Mouse (Mus musculus): ENCODE results near the gene Dgkd. TPM values are rescaled to one million over a fixed set of nuclear protein-coding genes. Genes with fewer than 3 reads are reported as not detected.

Gene Dgkd
- polyA plus RNA-seq, 1 experiment from 2014 or later, result 40.4 TPM

DNA sequence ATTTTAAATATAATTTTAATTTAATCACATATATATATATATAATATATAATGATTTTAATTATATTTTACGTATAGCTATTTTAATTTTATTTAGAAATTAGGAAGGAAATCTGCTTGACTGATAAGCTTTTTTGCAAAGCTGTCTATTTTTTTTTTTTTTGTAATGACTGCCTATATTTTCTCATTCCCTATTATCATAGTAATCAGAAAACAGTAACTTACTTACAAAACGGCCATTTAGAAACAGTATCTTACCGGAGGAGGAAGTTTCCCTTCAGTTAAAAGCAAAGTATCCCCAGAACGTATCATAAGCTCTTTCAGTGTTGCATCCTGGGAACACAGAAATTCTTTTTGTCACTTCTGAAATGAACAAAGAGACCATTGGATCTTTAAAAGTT, 106.4 kb downstream of the Dgkd start:
- no peak overlapping the region for H3K27ac ChIP-seq (ENCODE audit: low read depth, low read length)
- H3K9me3 ChIP-seq (ENCODE audit: control insufficient read depth, low read length), result no peaks in the 10 kb centered on the region
- H3K36me3 ChIP-seq (ENCODE audit: control insufficient read depth, insufficient read depth, low read length), result peaks cover 24% of the 10 kb centered on the region
- no peak overlapping the region for H3K4me2 ChIP-seq (ENCODE audit: low read length)
- 80% methylated on average over 4 of the region's 4 CpGs for WGBS
- H3K4me1 ChIP-seq (ENCODE audit: control insufficient read depth, insufficient read depth, low read depth, low read length), result no peaks in the 10 kb centered on the region
- no peak overlapping the region for H3K4me3 ChIP-seq (ENCODE audit: low read length)
- ATAC-seq, result no peak
- H3K9ac ChIP-seq (ENCODE audit: low read depth, low read length), result no peak overlapping the region
- H3K27me3 ChIP-seq (replicated peaks; ENCODE audit: control insufficient read depth, insufficient read depth, low read length), result no peaks in the 10 kb centered on the region

DNA sequence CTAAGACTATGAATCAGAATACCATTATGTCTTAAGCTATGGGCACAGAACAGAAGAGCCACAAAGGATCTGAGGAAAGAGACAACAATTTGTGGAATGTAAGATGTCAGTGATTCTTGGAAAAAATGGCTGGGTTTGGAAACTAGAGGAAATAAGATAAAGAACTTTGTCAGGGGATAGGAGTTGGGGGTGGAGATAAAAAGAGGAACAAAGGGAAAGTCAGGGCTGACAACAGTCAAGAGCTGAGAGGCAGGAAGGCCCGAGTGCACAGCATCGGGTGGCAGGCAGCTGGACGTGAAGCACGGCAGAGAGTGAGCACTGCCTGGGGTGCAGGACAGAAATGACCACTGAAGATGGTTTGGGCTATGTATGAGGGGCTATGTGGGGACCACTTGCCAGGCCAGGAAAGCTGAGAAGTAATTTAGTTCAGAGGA, 106.9 kb downstream of the Dgkd start:
- H3K27me3 ChIP-seq (replicated peaks; ENCODE audit: control insufficient read depth, insufficient read depth, low read length), result no peaks in the 10 kb centered on the region
- no peak for ATAC-seq
- no peaks in the 10 kb centered on the region for H3K4me1 ChIP-seq (ENCODE audit: control insufficient read depth, insufficient read depth, low read depth, low read length)
- H3K36me3 ChIP-seq (ENCODE audit: control insufficient read depth, insufficient read depth, low read length), result peaks cover 24% of the 10 kb centered on the region
- no peak overlapping the region for H3K4me2 ChIP-seq (ENCODE audit: low read length)
- no peak overlapping the region for H3K27ac ChIP-seq (ENCODE audit: low read depth, low read length)
- H3K9ac ChIP-seq (ENCODE audit: low read depth, low read length), result no peak overlapping the region
- WGBS, result 37% methylated on average over 4 of the region's 4 CpGs
- no peaks in the 10 kb centered on the region for H3K9me3 ChIP-seq (ENCODE audit: control insufficient read depth, low read length)
- no peak overlapping the region for H3K4me3 ChIP-seq (ENCODE audit: low read length)

DNA sequence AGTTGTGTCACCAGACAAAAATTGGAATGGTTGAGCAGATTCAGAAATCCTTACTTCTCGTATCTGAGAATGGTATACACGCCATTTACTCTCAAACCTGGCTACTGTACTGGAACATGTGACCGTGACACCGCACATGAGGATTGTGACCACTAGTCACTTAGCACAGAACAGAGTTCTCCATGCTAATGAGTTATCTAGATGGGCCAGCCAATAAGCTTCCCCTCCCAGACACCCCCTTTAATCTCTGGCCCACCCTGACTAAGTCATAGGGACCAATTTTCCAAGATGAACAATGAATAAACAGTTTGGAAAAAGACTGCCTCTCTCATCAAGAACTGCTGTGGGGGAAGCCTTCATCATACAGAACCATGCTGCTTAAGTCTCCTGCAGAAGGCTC, 107.7 kb downstream of the Dgkd start:
- Histone ChIP-seq H3K4me1 (ENCODE audit: control insufficient read depth, insufficient read depth, low read depth, low read length) (no peaks in the 10 kb centered on the region), H3K36me3 (ENCODE audit: control insufficient read depth, insufficient read depth, low read length) (peaks cover 22% of the 10 kb centered on the region), H3K9ac (ENCODE audit: low read depth, low read length) (no peak overlapping the region), H3K4me3 (ENCODE audit: low read length) (no peak overlapping the region), H3K4me2 (ENCODE audit: low read length) (no peak overlapping the region), H3K9me3 (ENCODE audit: control insufficient read depth, low read length) (no peaks in the 10 kb centered on the region), H3K27ac (ENCODE audit: low read depth, low read length) (no peak overlapping the region), H3K27me3 (replicated peaks; ENCODE audit: control insufficient read depth, insufficient read depth, low read length) (no peaks in the 10 kb centered on the region)
- 91% methylated on average over 4 of the region's 4 CpGs for WGBS
- ATAC-seq, result no peak

DNA sequence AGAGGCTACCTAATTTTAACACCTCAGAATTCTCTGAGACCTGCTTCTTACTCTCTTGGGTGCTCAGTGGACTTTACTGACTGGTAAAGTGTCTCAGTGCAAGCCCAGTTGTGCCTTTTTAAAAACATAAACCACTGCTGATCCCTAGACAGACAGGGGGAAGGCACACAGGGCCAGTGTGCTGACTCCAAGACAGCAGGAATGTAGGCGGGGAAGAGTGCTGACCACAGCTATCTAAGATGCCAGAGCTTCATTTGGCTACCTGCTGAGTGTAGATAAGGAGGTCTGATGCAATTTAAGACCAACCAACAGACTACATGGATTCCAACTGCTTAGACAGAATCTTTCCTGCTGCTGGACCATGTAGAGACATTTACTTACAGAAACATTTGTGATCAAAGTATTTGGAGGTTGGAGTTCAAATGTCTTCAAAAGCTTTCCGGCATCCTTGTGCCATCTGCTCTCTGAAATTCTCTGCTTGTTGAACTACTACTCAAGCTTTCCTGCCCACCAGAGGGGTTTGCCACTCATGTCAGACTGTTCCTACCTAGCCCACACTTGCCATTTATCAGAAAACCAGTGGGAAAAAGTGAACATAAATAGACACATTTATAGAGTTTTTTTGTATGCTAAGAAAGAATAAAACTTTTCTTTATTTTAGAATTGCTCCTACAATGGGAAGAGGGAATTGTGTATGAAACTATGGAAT, 108.5 kb downstream of the Dgkd start:
- no peak overlapping the region for H3K4me2 ChIP-seq (ENCODE audit: low read length)
- no peak overlapping the region for H3K27ac ChIP-seq (ENCODE audit: low read depth, low read length)
- H3K4me3 ChIP-seq (ENCODE audit: low read length), result no peak overlapping the region
- H3K9ac ChIP-seq (ENCODE audit: low read depth, low read length), result no peak overlapping the region
- H3K36me3 ChIP-seq (ENCODE audit: control insufficient read depth, insufficient read depth, low read length), result peaks cover 17% of the 10 kb centered on the region
- no peak for ATAC-seq
- WGBS, result 90% methylated on average over 2 of the region's 2 CpGs
- H3K9me3 ChIP-seq (ENCODE audit: control insufficient read depth, low read length), result no peaks in the 10 kb centered on the region
- no peaks in the 10 kb centered on the region for H3K4me1 ChIP-seq (ENCODE audit: control insufficient read depth, insufficient read depth, low read depth, low read length)
- H3K27me3 ChIP-seq (replicated peaks; ENCODE audit: control insufficient read depth, insufficient read depth, low read length), result no peaks in the 10 kb centered on the region

DNA sequence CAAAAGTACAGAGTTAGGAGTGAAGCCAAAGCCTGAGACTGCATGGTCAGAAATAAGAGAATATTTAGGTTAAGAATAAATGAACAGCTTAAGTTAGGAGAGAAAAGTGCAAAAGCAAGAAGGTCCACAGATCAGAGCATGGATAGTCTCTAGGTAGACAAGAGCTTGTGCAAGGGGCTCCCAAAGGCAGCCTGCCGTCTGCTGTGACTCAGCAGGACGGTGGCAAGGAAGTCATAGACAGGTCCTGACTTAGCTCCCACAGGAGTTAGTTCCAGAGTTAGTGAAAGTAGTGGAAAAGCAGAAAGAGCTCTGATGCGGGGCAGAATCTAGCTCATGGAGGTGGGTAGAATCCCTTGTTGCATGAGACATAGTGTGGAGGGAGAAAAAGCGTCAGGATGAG, 117.3 kb downstream of the Dgkd start:
- no peak overlapping the region for H3K27ac ChIP-seq (ENCODE audit: low read depth, low read length)
- peaks cover 11% of the 10 kb centered on the region for H3K36me3 ChIP-seq (ENCODE audit: control insufficient read depth, insufficient read depth, low read length)
- H3K4me1 ChIP-seq (ENCODE audit: control insufficient read depth, insufficient read depth, low read depth, low read length), result no peaks in the 10 kb centered on the region
- H3K9me3 ChIP-seq (ENCODE audit: control insufficient read depth, low read length), result no peaks in the 10 kb centered on the region
- ATAC-seq, result no peak
- H3K27me3 ChIP-seq (replicated peaks; ENCODE audit: control insufficient read depth, insufficient read depth, low read length), result no peaks in the 10 kb centered on the region
- H3K9ac ChIP-seq (ENCODE audit: low read depth, low read length), result no peak overlapping the region
- WGBS, result 93% methylated on average over 4 of the region's 4 CpGs
- no peak overlapping the region for H3K4me3 ChIP-seq (ENCODE audit: low read length)
- H3K4me2 ChIP-seq (ENCODE audit: low read length), result no peak overlapping the region

DNA sequence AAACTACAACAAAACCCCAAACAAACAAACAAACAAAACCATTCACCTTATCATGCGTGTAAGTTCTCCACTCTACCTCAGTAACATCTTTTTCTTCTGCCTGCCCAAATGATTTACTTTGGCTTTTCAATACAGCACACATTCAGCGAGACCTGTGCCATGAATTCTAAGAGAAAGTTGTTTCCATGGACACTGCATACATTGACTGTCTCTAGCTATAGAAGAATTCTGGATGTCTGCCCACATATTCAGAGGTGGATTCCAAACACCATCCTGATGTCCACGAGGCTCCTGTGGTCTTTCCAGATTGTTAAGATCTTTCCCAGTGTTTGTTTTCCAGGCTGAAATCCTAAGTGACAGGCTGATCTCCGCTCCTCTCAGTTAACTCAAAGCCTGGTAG, 129.2 kb downstream of the Dgkd start:
- no peak overlapping the region for H3K4me2 ChIP-seq (ENCODE audit: low read length)
- no peak for ATAC-seq

DNA sequence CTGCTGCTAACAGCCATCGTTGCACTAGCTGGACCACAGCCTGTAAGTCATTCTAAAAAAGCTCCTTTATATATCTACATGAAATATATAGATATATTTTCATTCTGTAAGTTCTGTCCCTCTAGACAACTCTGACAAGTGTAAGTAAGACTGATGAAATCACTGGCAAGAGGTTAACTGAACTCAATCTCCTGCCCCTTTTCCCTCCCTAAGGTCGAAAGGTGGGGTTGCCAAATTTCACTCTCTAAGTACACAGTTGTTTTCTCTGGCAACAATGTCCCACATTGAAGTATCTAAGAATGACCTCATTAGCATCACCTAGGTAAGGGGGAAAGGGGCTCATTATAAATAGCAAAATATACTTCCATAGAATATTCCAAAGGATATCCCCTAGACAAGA, 139.6 kb downstream of the Dgkd start:
- no peak for ATAC-seq
- no peak overlapping the region for H3K27ac ChIP-seq (ENCODE audit: low read depth, low read length)
- no peak overlapping the region for H3K9ac ChIP-seq (ENCODE audit: low read depth, low read length)
- 94% methylated on average over 2 of the region's 2 CpGs for WGBS
- H3K4me3 ChIP-seq (ENCODE audit: low read length), result no peak overlapping the region
- H3K27me3 ChIP-seq (replicated peaks; ENCODE audit: control insufficient read depth, insufficient read depth, low read length), result no peaks in the 10 kb centered on the region
- H3K4me2 ChIP-seq (ENCODE audit: low read length), result no peak overlapping the region
- H3K36me3 ChIP-seq (ENCODE audit: control insufficient read depth, insufficient read depth, low read length), result peaks cover 30% of the 10 kb centered on the region
- H3K4me1 ChIP-seq (ENCODE audit: control insufficient read depth, insufficient read depth, low read depth, low read length), result no peaks in the 10 kb centered on the region
- H3K9me3 ChIP-seq (ENCODE audit: control insufficient read depth, low read length), result no peaks in the 10 kb centered on the region

More for the DNA sequence above, 129.2 kb downstream of the Dgkd start:
- Histone ChIP-seq H3K27me3 (replicated peaks; ENCODE audit: control insufficient read depth, insufficient read depth, low read length) (no peaks in the 10 kb centered on the region), H3K9me3 (ENCODE audit: control insufficient read depth, low read length) (no peaks in the 10 kb centered on the region), H3K4me3 (ENCODE audit: low read length) (no peak overlapping the region), H3K4me1 (ENCODE audit: control insufficient read depth, insufficient read depth, low read depth, low read length) (no peaks in the 10 kb centered on the region), H3K36me3 (ENCODE audit: control insufficient read depth, insufficient read depth, low read length) (peaks cover 36% of the 10 kb centered on the region), H3K27ac (ENCODE audit: low read depth, low read length) (no peak overlapping the region), H3K9ac (ENCODE audit: low read depth, low read length) (no peak overlapping the region)
- 59% methylated on average over 4 of the region's 4 CpGs for WGBS

Other genes with a start within 250 kb of the Dgkd start
- 3.2 and 3.7 TPM in 2 replicates for gene Inpp5d, start 233.0 kb upstream of the Dgkd start, polyA plus RNA-seq (2015; fragmentation: Nextera tagmentation; extraction: Ambion mirVana)
- 71.6 and 74.2 TPM in 2 replicates for gene Atg16l1, start 97.4 kb upstream of the Dgkd start, polyA plus RNA-seq (2015; fragmentation: Nextera tagmentation; extraction: Ambion mirVana)
- 1.7 TPM in 2 replicates for gene Sag, start 49.6 kb upstream of the Dgkd start, polyA plus RNA-seq (2015; fragmentation: Nextera tagmentation; extraction: Ambion mirVana)
- gene Usp40, start 155.3 kb downstream of the Dgkd start, polyA plus RNA-seq (2015; fragmentation: Nextera tagmentation; extraction: Ambion mirVana), result 17.8 and 20.0 TPM in 2 replicates
- not detected in 2 replicates for gene Ugt1a10, start 202.1 kb downstream of the Dgkd start, polyA plus RNA-seq (2015; fragmentation: Nextera tagmentation; extraction: Ambion mirVana)
- not detected in 2 replicates for gene Ugt1a9, start 217.5 kb downstream of the Dgkd start, polyA plus RNA-seq (2015; fragmentation: Nextera tagmentation; extraction: Ambion mirVana)
- not detected in 2 replicates for gene Ugt1a8, start 234.5 kb downstream of the Dgkd start, polyA plus RNA-seq (2015; fragmentation: Nextera tagmentation; extraction: Ambion mirVana)
- gene Ugt1a7c, start 241.8 kb downstream of the Dgkd start, polyA plus RNA-seq (2015; fragmentation: Nextera tagmentation; extraction: Ambion mirVana), result 1.7 and 1.9 TPM in 2 replicates
- 3.4 and 4.0 TPM in 2 replicates for gene Ugt1a6b, start 250.0 kb downstream of the Dgkd start, polyA plus RNA-seq (2015; fragmentation: Nextera tagmentation; extraction: Ambion mirVana)

Measured in hindbrain, embryonic 16.5 days (tissue).